Mouse (Mus musculus) kidney, adult 2 months (tissue): ENCODE results near the gene Kazn. TPM values are rescaled to one million over a fixed set of nuclear protein-coding genes. Genes with fewer than 3 reads are reported as not detected.
A peak's percentile ranks its signal among the peaks of the same experiment; 100 is the strongest.

Experiments used
- DNase-seq: peaks from one replicate; pipeline ENCODE4 v3.0.0; 2021
- H3K27ac ChIP-seq: fragments of 200-500 bp; 2 replicates; pipeline ENCODE4 v1.5.1; 2012; ENCODE audit warnings: low read depth, low read length, control low read depth, inconsistent platforms; ENCODE audit not compliant: insufficient read depth
- H3K27me3 ChIP-seq: fragments of 200-500 bp; replicated peaks from 2 replicates; pipeline ENCODE4 v1.6.1; 2012; ENCODE audit warnings: mild to moderate bottlenecking, moderate library complexity, low read length, inconsistent platforms; ENCODE audit not compliant: control insufficient read depth, insufficient read depth
- H3K36me3 ChIP-seq: fragments of 200-500 bp; 2 replicates; pipeline ENCODE4 v1.6.1; 2012; ENCODE audit warnings: mild to moderate bottlenecking, moderate library complexity, low read length, inconsistent platforms; ENCODE audit not compliant: control insufficient read depth, insufficient read depth
- H3K4me1 ChIP-seq: fragments of 200-500 bp; 2 replicates; pipeline ENCODE4 v1.6.1; 2011; ENCODE audit warnings: low read length; ENCODE audit not compliant: control insufficient read depth, insufficient read depth
- H3K4me3 ChIP-seq: fragments of 200-500 bp; 2 replicates; pipeline ENCODE4 v1.5.1; 2011; ENCODE audit warnings: mild to moderate bottlenecking, low read depth, low read length, control low read depth; ENCODE audit not compliant: insufficient read depth
- CTCF ChIP-seq: fragments of 200-500 bp; conservative IDR thresholded peaks from 2 replicates; pipeline ENCODE4 v1.5.1; 2011; ENCODE audit warnings: low read depth, mild to moderate bottlenecking, control low read depth, low read length, moderate library complexity, mixed read lengths; ENCODE audit not compliant: insufficient read depth, insufficient read length
- POLR2A ChIP-seq: fragments of 200-500 bp; IDR thresholded peaks from one replicate; pipeline ENCODE4 v1.6.1; 2011; ENCODE audit warnings: low read depth, low read length, control low read depth
- WGBS: fragments of 180-500 bp; shearing (Covaris S2); methylation state at CpG from one replicate; pipeline ENCODE4 v1.1.7; 2018; 5-methylcytosine and 5-hydroxymethylcytosine counted together
- polyA plus RNA-seq: library from polyadenylated mRNA; depleted of rRNA; stranded (reverse); fragments of >200 nt; gene quantifications from 2 replicates; pipeline ENCODE4 v1.2.3, GENCODE M21; 2012

Gene Kazn
- polyA plus RNA-seq, 1 experiment = 76.1 TPM

GRCm38 (mm10) chr4:142070840-142071239 lies 168.4 kb downstream of the Kazn start:
- 9% methylated on average over 8 of the region's 8 CpGs for WGBS
- H3K27ac ChIP-seq = peak overlapping the region; percentile 84
- no peaks in the 10 kb centered on the region for H3K36me3 ChIP-seq
- H3K4me1 ChIP-seq = peaks cover 41% of the 10 kb centered on the region
- H3K27me3 ChIP-seq = no peaks in the 10 kb centered on the region
- TF ChIP-seq CTCF (no peak), POLR2A (no peak)
- no peak overlapping the region for H3K4me3 ChIP-seq
- DNase-seq = peak; percentile 92

GRCm38 (mm10) chr4:142068899-142069812 lies 170.0 kb downstream of the Kazn start:
- peak overlapping the region; percentile 19 for H3K27ac ChIP-seq
- TF ChIP-seq POLR2A = no peak
- no peak for TF ChIP-seq CTCF
- H3K4me3 ChIP-seq = no peak overlapping the region
- no peak for DNase-seq
- H3K4me1 ChIP-seq = peaks cover 46% of the 10 kb centered on the region
- WGBS = 53% methylated on average over 18 of the region's 18 CpGs
- no peaks in the 10 kb centered on the region for H3K36me3 ChIP-seq
- H3K27me3 ChIP-seq = no peaks in the 10 kb centered on the region

GRCm38 (mm10) chr4:142066576-142066975 lies 172.6 kb downstream of the Kazn start:
- Histone ChIP-seq H3K27ac (peak overlapping the region; percentile 57), H3K27me3 (no peaks in the 10 kb centered on the region), H3K4me1 (peaks cover 59% of the 10 kb centered on the region), H3K36me3 (no peaks in the 10 kb centered on the region), H3K4me3 (no peak overlapping the region)
- no peak for TF ChIP-seq POLR2A
- no peak for TF ChIP-seq CTCF
- DNase-seq = peak; percentile 72
- 18% methylated on average over 4 of the region's 4 CpGs for WGBS

- H3K36me3 ChIP-seq = no peaks in the 10 kb centered on the region
- WGBS = 47% methylated on average over 6 of the region's 6 CpGs
- DNase-seq = peak; percentile 52
- peak overlapping the region; percentile 57 for H3K27ac ChIP-seq
- H3K4me1 ChIP-seq = peaks cover 59% of the 10 kb centered on the region
- H3K27me3 ChIP-seq = no peaks in the 10 kb centered on the region
- H3K4me3 ChIP-seq = no peak overlapping the region
- no peak for TF ChIP-seq CTCF
- TF ChIP-seq POLR2A = no peak
These were observed 173.4 kb downstream of the Kazn start for GRCm38 (mm10) chr4:142065835-142066234.

GRCm38 (mm10) chr4:142065270-142065669 lies 173.9 kb downstream of the Kazn start:
- no peak for TF ChIP-seq CTCF
- 17% methylated on average over 8 of the region's 8 CpGs for WGBS
- Histone ChIP-seq H3K4me1 (peaks cover 53% of the 10 kb centered on the region), H3K27me3 (no peaks in the 10 kb centered on the region), H3K4me3 (no peak overlapping the region), H3K27ac (peak overlapping the region; percentile 57), H3K36me3 (no peaks in the 10 kb centered on the region)
- DNase-seq = peak; percentile 80

- TF ChIP-seq POLR2A (no peak), CTCF (no peak)
- H3K4me3 ChIP-seq = no peak overlapping the region
- H3K36me3 ChIP-seq = no peaks in the 10 kb centered on the region
- no peaks in the 10 kb centered on the region for H3K27me3 ChIP-seq
- 63% methylated on average over 11 of the region's 11 CpGs for WGBS
- H3K27ac ChIP-seq = peak overlapping the region; percentile 57
- H3K4me1 ChIP-seq = peaks cover 52% of the 10 kb centered on the region
- peak; percentile 68 for DNase-seq
These were observed 174.5 kb downstream of the Kazn start for GRCm38 (mm10) chr4:142064582-142065228.

GRCm38 (mm10) chr4:142063057-142063534 lies 176.1 kb downstream of the Kazn start:
- TF ChIP-seq POLR2A (no peak), CTCF (no peak)
- Histone ChIP-seq H3K36me3 (no peaks in the 10 kb centered on the region), H3K27me3 (no peaks in the 10 kb centered on the region), H3K27ac (0 out of 2 replicates have a peak overlapping the region, but pooled peaks have one; percentile 21), H3K4me3 (no peak overlapping the region), H3K4me1 (peaks cover 52% of the 10 kb centered on the region)
- no peak for DNase-seq
- WGBS = 89% methylated on average over 8 of the region's 8 CpGs
